Mouse (Mus musculus): Measurements from ENCODE around the gene Lxn. TPM values are rescaled to one million over a fixed set of nuclear protein-coding genes. Genes with fewer than 3 reads are reported as not detected.
A peak's percentile ranks its signal among the peaks of the same experiment; 100 is the strongest.

Lxn gene
- polyA plus RNA-seq, 1 experiment from 2014 or later: 105 TPM

DNA sequence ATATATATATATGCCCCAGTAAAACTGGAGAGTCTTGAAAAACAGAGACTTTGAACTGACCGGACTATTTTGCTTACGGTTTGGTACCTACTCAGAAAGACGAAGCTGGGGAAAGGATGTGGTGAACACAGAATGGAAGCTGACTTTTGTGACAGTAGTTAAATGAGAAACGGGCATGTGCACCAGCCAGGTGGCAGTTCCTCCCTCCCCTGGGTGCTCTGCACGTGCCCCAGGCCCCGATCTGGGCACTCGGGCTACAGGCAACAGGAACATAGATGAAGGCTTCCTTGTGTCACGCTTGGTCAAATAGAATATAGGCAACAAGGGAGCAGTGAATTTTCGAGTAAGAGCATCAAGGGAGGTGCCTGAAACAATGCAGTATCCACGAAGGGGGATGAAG, 32.6 kb upstream of the Lxn start:
- Histone ChIP-seq H3K9me3 (ENCODE audit: control insufficient read depth, low read length) (no peaks in the 10 kb centered on the region), H3K36me3 (ENCODE audit: control insufficient read depth, insufficient read depth, low read length) (no peaks in the 10 kb centered on the region), H3K4me3 (ENCODE audit: low read depth, low read length) (no peak overlapping the region), H3K4me1 (ENCODE audit: control insufficient read depth, insufficient read depth, low read length) (no peaks in the 10 kb centered on the region), H3K27ac (replicated peaks; ENCODE audit: low read depth, low read length) (no peak overlapping the region), H3K27me3 (replicated peaks; ENCODE audit: control insufficient read depth, insufficient read depth, low read length) (no peaks in the 10 kb centered on the region), H3K9ac (ENCODE audit: low read depth, low read length) (no peak overlapping the region), H3K4me2 (ENCODE audit: low read depth, low read length) (no peak overlapping the region)
- WGBS: 82% methylated on average over 10 of the region's 10 CpGs
- DNase-seq (ENCODE audit: low spot score) (no peak), ATAC-seq (ENCODE audit: low read depth) (no peak)

- Histone ChIP-seq H3K4me3 (ENCODE audit: low read depth, low read length) (no peak overlapping the region), H3K27me3 (replicated peaks; ENCODE audit: control insufficient read depth, insufficient read depth, low read length) (no peaks in the 10 kb centered on the region), H3K27ac (replicated peaks; ENCODE audit: low read depth, low read length) (no peak overlapping the region), H3K36me3 (ENCODE audit: control insufficient read depth, insufficient read depth, low read length) (no peaks in the 10 kb centered on the region), H3K9me3 (ENCODE audit: control insufficient read depth, low read length) (no peaks in the 10 kb centered on the region), H3K4me1 (ENCODE audit: control insufficient read depth, insufficient read depth, low read length) (no peaks in the 10 kb centered on the region), H3K4me2 (ENCODE audit: low read depth, low read length) (no peak overlapping the region), H3K9ac (ENCODE audit: low read depth, low read length) (no peak overlapping the region)
- DNase-seq (ENCODE audit: low spot score): no peak
- ATAC-seq (ENCODE audit: low read depth): no peak
- WGBS: 79% methylated on average over 8 of the region's 8 CpGs
Observed at GRCm38 (mm10) chr3:67493132-67493531, 29.4 kb upstream of the Lxn start.

- WGBS: 80% methylated on average over 8 of the region's 8 CpGs
- no peaks in the 10 kb centered on the region for H3K9me3 ChIP-seq (ENCODE audit: control insufficient read depth, low read length)
- H3K4me1 ChIP-seq (ENCODE audit: control insufficient read depth, insufficient read depth, low read length): no peaks in the 10 kb centered on the region
- H3K9ac ChIP-seq (ENCODE audit: low read depth, low read length): no peak overlapping the region
- no peak for ATAC-seq (ENCODE audit: low read depth)
- no peaks in the 10 kb centered on the region for H3K27me3 ChIP-seq (replicated peaks; ENCODE audit: control insufficient read depth, insufficient read depth, low read length)
- H3K27ac ChIP-seq (replicated peaks; ENCODE audit: low read depth, low read length): no peak overlapping the region
- H3K36me3 ChIP-seq (ENCODE audit: control insufficient read depth, insufficient read depth, low read length): no peaks in the 10 kb centered on the region
- DNase-seq (ENCODE audit: low spot score): no peak
- no peak overlapping the region for H3K4me2 ChIP-seq (ENCODE audit: low read depth, low read length)
- no peak overlapping the region for H3K4me3 ChIP-seq (ENCODE audit: low read depth, low read length)
Observed at GRCm38 (mm10) chr3:67492086-67492869, 28.6 kb upstream of the Lxn start.

DNA sequence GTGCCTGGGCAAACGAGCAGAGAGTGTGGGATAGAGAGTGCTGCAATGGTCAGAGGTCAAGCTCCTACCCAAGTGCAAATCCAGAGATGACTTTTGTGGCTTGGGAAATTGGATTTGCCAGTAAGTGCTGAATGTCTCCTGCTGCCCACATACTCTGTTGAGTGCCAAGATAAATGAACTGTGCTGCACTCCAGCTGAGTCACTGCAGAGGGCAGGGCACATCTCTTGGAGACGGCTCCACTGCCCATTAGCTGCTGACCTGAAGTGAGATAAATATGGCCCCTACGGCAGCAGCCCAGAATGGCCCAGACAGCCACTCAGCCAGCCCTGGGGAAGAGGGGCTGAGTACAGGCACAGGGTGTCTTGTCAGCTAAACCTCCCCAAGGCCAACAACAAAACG, 26.4 kb upstream of the Lxn start:
- Histone ChIP-seq H3K9ac (ENCODE audit: low read depth, low read length) (no peak overlapping the region), H3K27ac (replicated peaks; ENCODE audit: low read depth, low read length) (no peak overlapping the region), H3K9me3 (ENCODE audit: control insufficient read depth, low read length) (no peaks in the 10 kb centered on the region), H3K4me2 (ENCODE audit: low read depth, low read length) (no peak overlapping the region), H3K4me1 (ENCODE audit: control insufficient read depth, insufficient read depth, low read length) (no peaks in the 10 kb centered on the region), H3K4me3 (ENCODE audit: low read depth, low read length) (no peak overlapping the region), H3K27me3 (replicated peaks; ENCODE audit: control insufficient read depth, insufficient read depth, low read length) (no peaks in the 10 kb centered on the region), H3K36me3 (ENCODE audit: control insufficient read depth, insufficient read depth, low read length) (no peaks in the 10 kb centered on the region)
- ATAC-seq (ENCODE audit: low read depth): no peak
- no peak for DNase-seq (ENCODE audit: low spot score)
- WGBS: 61% methylated on average over 4 of the region's 4 CpGs

- WGBS: 82% methylated on average over 2 of the region's 2 CpGs
- no peak for ATAC-seq (ENCODE audit: low read depth)
- H3K4me3 ChIP-seq (ENCODE audit: low read depth, low read length): no peak overlapping the region
- H3K27ac ChIP-seq (replicated peaks; ENCODE audit: low read depth, low read length): no peak overlapping the region
- H3K9ac ChIP-seq (ENCODE audit: low read depth, low read length): no peak overlapping the region
- H3K9me3 ChIP-seq (ENCODE audit: control insufficient read depth, low read length): no peaks in the 10 kb centered on the region
- DNase-seq (ENCODE audit: low spot score): no peak
- no peaks in the 10 kb centered on the region for H3K4me1 ChIP-seq (ENCODE audit: control insufficient read depth, insufficient read depth, low read length)
- H3K27me3 ChIP-seq (replicated peaks; ENCODE audit: control insufficient read depth, insufficient read depth, low read length): no peaks in the 10 kb centered on the region
- no peak overlapping the region for H3K4me2 ChIP-seq (ENCODE audit: low read depth, low read length)
- no peaks in the 10 kb centered on the region for H3K36me3 ChIP-seq (ENCODE audit: control insufficient read depth, insufficient read depth, low read length)
Observed at GRCm38 (mm10) chr3:67485233-67485632, 21.5 kb upstream of the Lxn start.

DNA sequence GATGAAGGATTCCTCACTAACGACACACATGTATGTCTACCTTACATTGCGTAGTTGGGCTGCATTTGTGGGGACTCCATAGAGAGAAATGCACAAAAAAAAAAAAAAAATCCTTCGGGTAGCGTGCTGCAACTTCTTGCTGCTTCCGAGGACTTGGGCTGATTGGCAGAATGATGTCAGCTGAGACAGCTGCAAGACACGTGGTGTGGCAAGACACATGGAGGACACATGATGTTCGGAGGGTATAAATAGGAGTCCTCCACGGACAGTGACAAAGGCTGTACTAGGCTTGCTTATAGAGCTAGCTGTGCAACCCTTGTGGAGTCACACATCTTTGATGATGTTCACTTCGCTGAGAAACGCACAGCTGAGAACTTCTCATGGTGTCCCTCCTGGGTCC, 18.7 kb upstream of the Lxn start:
- no peaks in the 10 kb centered on the region for H3K9me3 ChIP-seq (ENCODE audit: control insufficient read depth, low read length)
- peaks cover 4% of the 10 kb centered on the region; the same call in 1 of the 2 replicates for H3K36me3 ChIP-seq (ENCODE audit: control insufficient read depth, insufficient read depth, low read length)
- no peaks in the 10 kb centered on the region for H3K27me3 ChIP-seq (replicated peaks; ENCODE audit: control insufficient read depth, insufficient read depth, low read length)
- DNase-seq (ENCODE audit: low spot score) (no peak), ATAC-seq (ENCODE audit: low read depth) (no peak)
- H3K4me1 ChIP-seq (ENCODE audit: control insufficient read depth, insufficient read depth, low read length): no peaks in the 10 kb centered on the region
- H3K9ac ChIP-seq (ENCODE audit: low read depth, low read length): no peak overlapping the region
- H3K4me2 ChIP-seq (ENCODE audit: low read depth, low read length): no peak overlapping the region
- H3K4me3 ChIP-seq (ENCODE audit: low read depth, low read length): no peak overlapping the region
- 84% methylated on average over 10 of the region's 10 CpGs for WGBS
- H3K27ac ChIP-seq (replicated peaks; ENCODE audit: low read depth, low read length): no peak overlapping the region

DNA sequence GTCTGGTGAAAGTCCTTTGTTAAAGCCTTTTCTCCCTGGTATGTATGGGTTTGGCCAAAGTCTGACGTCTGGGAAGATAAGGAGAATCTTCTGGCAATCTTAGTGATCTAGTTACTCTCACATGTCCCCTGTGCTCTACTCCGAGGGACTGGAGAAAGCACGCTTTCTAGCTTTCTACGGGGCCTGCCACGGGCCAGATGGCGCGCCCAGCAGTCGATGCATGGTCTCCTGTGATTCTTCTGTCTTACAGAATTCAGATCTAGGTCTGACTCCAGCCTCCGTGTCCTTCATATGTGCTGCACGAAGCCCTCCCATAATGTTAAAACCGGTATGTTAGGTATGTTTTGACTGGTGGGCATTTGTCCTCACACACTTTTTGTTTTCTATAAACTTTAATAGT, 16.1 kb upstream of the Lxn start:
- no peak overlapping the region for H3K9ac ChIP-seq (ENCODE audit: low read depth, low read length)
- WGBS: 94% methylated on average over 11 of the region's 11 CpGs

GRCm38 (mm10) chr3:67473438-67473837, 9.7 kb upstream of the Lxn start:
- Histone ChIP-seq H3K36me3 (ENCODE audit: control insufficient read depth, insufficient read depth, low read length) (peaks cover 48% of the 10 kb centered on the region), H3K4me2 (ENCODE audit: low read depth, low read length) (no peak overlapping the region), H3K4me3 (ENCODE audit: low read depth, low read length) (no peak overlapping the region), H3K9me3 (ENCODE audit: control insufficient read depth, low read length) (no peaks in the 10 kb centered on the region), H3K9ac (ENCODE audit: low read depth, low read length) (no peak overlapping the region), H3K27ac (replicated peaks; ENCODE audit: low read depth, low read length) (no peak overlapping the region), H3K4me1 (ENCODE audit: control insufficient read depth, insufficient read depth, low read length) (no peaks in the 10 kb centered on the region), H3K27me3 (replicated peaks; ENCODE audit: control insufficient read depth, insufficient read depth, low read length) (no peaks in the 10 kb centered on the region)
- peak; percentile 76; the same call in 1 of the 2 replicates for ATAC-seq (ENCODE audit: low read depth)
- 81% methylated on average over 6 of the region's 6 CpGs for WGBS
- peak; percentile 19 for DNase-seq (ENCODE audit: low spot score)

More for the DNA sequence above, 16.1 kb upstream of the Lxn start:
- no peaks in the 10 kb centered on the region for H3K9me3 ChIP-seq (ENCODE audit: control insufficient read depth, low read length)
- peaks cover 25% of the 10 kb centered on the region for H3K36me3 ChIP-seq (ENCODE audit: control insufficient read depth, insufficient read depth, low read length)
- H3K27ac ChIP-seq (replicated peaks; ENCODE audit: low read depth, low read length): no peak overlapping the region
- DNase-seq (ENCODE audit: low spot score) (no peak), ATAC-seq (ENCODE audit: low read depth) (no peak)
- H3K27me3 ChIP-seq (replicated peaks; ENCODE audit: control insufficient read depth, insufficient read depth, low read length): no peaks in the 10 kb centered on the region
- H3K4me3 ChIP-seq (ENCODE audit: low read depth, low read length): no peak overlapping the region
- H3K4me2 ChIP-seq (ENCODE audit: low read depth, low read length): no peak overlapping the region
- no peaks in the 10 kb centered on the region for H3K4me1 ChIP-seq (ENCODE audit: control insufficient read depth, insufficient read depth, low read length)

Data from embryonic facial prominence, embryonic 14.5 days (tissue).